Mouse (Mus musculus): ENCODE results near the gene Cd40. TPM values are rescaled to one million over a fixed set of nuclear protein-coding genes. Genes with fewer than 3 reads are reported as not detected.
A peak's percentile ranks its signal among the peaks of the same experiment; 100 is the strongest.

Cd40 gene
- total and polyA plus RNA-seq, 3 experiments: 2.4 to 3.2 (median 2.9) TPM

- no peak for DNase-seq
Observed at GRCm38 (mm10) chr2:165102920-165103319, 47.5 kb downstream of the Cd40 start.

- no peak for DNase-seq
Observed at GRCm38 (mm10) chr2:165105513-165106079, 50.2 kb downstream of the Cd40 start.

DNA sequence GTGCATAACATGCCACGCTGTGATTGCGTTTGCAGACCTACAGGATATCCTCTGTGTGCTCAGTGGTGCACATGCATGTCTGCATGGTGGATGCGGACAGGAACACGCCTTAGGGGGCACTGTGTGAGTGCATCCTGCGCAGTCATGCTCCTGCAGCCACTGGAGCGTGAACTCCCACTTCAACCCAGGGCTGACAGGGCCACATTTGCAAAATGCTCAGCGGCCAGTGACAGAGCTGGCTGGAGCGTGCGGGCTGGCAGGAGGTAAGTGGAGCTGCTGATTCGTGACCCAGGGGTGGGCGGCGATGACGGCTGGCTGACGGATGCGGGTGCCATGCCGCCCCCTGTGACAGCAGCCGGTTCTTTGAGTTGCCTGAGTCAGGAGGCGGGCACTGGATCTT is 51.2 kb downstream of the Cd40 start:
- no peak for DNase-seq

- DNase-seq: peak; percentile 85
Observed at GRCm38 (mm10) chr2:165112149-165112548, 56.7 kb downstream of the Cd40 start.

DNA sequence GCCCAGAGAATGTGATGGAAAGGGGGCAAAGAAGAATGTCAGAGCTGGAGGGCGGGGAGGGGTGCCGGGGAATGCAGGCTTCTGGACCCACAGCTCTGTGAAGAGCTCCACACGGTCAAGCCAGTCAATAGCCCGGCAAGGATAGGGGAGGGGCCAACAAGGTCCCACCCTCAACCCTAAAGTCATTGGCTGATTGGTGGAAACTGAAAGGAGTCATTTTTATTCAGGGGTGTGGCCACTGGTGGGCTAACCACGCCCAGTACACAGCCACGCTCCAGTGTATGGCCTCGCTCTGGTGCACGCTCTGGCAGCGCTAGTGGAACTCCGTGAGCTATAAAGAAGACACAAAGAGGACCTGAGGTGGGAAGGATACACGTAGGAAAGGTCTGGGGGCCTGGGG is 58.3 kb downstream of the Cd40 start:
- DNase-seq: no peak

DNA sequence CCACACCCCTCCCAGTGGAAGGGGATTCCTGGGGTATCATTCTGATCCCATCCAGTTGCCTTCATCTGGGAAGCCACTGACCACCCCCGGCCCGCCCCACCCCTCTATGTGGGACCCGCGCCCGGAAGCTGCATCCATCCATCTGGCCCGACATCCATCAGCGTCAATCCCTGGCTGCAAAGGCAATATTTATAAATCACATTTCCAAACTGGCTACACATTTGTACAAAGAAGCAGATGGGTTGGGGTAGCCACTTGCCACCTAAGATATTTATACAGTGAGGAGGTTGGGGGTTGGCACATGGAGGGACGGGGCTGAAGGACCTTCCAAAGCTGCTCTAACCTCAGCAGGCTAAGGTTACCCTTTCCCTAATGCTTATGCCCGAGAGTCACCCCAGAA is 65.3 kb downstream of the Cd40 start:
- DNase-seq: no peak

GRCm38 (mm10) chr2:165121206-165121840 is 65.9 kb downstream of the Cd40 start:
- no peak for DNase-seq

Other genes with a start within 250 kb of the Cd40 start
- 10 to 100 TPM; 11.0 to 11.7 TPM for gene Zswim1, start 232.9 kb upstream of the Cd40 start, total RNA-seq (2021)
- gene Zswim1, start 232.9 kb upstream of the Cd40 start, polyA plus RNA-seq (2012; rRNA removed): 19.7 and 21.8 TPM in 2 replicates
- gene Spata25, start 227.1 kb upstream of the Cd40 start, total RNA-seq (2021): not detected
- gene Spata25, start 227.1 kb upstream of the Cd40 start, polyA plus RNA-seq (2012; rRNA removed): not detected in 2 replicates
- gene Ctsa, start 222.8 kb upstream of the Cd40 start, total RNA-seq (2021): 100 to 1,000 TPM; 114 to 124 TPM
- gene Ctsa, start 222.8 kb upstream of the Cd40 start, polyA plus RNA-seq (2012; rRNA removed): 304 and 353 TPM in 2 replicates
- 1 to 10 TPM; 1.4 to 2.7 TPM for gene Neurl2, start 222.2 kb upstream of the Cd40 start, total RNA-seq (2021)
- gene Neurl2, start 222.2 kb upstream of the Cd40 start, polyA plus RNA-seq (2012; rRNA removed): 5.6 and 6.7 TPM in 2 replicates
- 10 to 100 TPM; 21.1 to 36.6 TPM for gene Pltp, start 197.9 kb upstream of the Cd40 start, total RNA-seq (2021)
- 63.9 and 72.0 TPM in 2 replicates for gene Pltp, start 197.9 kb upstream of the Cd40 start, polyA plus RNA-seq (2012; rRNA removed)
- 10 to 100 TPM; 45.1 to 51.6 TPM for gene Pcif1, start 176.3 kb upstream of the Cd40 start, total RNA-seq (2021)
- gene Pcif1, start 176.3 kb upstream of the Cd40 start, polyA plus RNA-seq (2012; rRNA removed): 66.3 and 67.2 TPM in 2 replicates
- gene Zfp335, start 143.9 kb upstream of the Cd40 start, total RNA-seq (2021): 10 to 100 TPM; 16.7 to 21.9 TPM
- 37.4 TPM in 2 replicates for gene Zfp335, start 143.9 kb upstream of the Cd40 start, polyA plus RNA-seq (2012; rRNA removed)
- 1 to 10 TPM; 1.4 to 2.1 TPM for gene Mmp9, start 114.8 kb upstream of the Cd40 start, total RNA-seq (2021)
- gene Mmp9, start 114.8 kb upstream of the Cd40 start, polyA plus RNA-seq (2012; rRNA removed): 1.6 and 3.4 TPM in 2 replicates
- 1 to 10 TPM; 3.5 to 5.4 TPM for gene Slc12a5, start 94.8 kb upstream of the Cd40 start, total RNA-seq (2021)
- 21.4 and 27.6 TPM in 2 replicates for gene Slc12a5, start 94.8 kb upstream of the Cd40 start, polyA plus RNA-seq (2012; rRNA removed)
- 10 to 100 TPM; 21.0 to 37.6 TPM for gene Ncoa5, start 20.8 kb upstream of the Cd40 start, total RNA-seq (2021)
- gene Ncoa5, start 20.8 kb upstream of the Cd40 start, polyA plus RNA-seq (2012; rRNA removed): 22.3 and 22.6 TPM in 2 replicates
- gene 1700025C18Rik, start 35.1 kb downstream of the Cd40 start, total RNA-seq (2021): not detected
- not detected in 2 replicates for gene 1700025C18Rik, start 35.1 kb downstream of the Cd40 start, polyA plus RNA-seq (2012; rRNA removed)
- 1 to 10 TPM in 1 of 2 experiments, under 1 TPM in 1; 0.89 to 1.8 TPM for gene Cdh22, start 179.2 kb downstream of the Cd40 start, total RNA-seq (2021)
- 1.5 and 6.1 TPM in 2 replicates for gene Cdh22, start 179.2 kb downstream of the Cd40 start, polyA plus RNA-seq (2012; rRNA removed)
- 10 to 100 TPM; 51.0 to 56.6 TPM for gene Slc35c2, start 232.2 kb downstream of the Cd40 start, total RNA-seq (2021)
- 87.4 and 87.6 TPM in 2 replicates for gene Slc35c2, start 232.2 kb downstream of the Cd40 start, polyA plus RNA-seq (2012; rRNA removed)

Measured in adrenal gland, adult 2 months (tissue).